Mouse (Mus musculus) mesoderm, embryonic 11.5 days (tissue): ENCODE results near the gene Gm21028.
"Not testable (repeated sequence)": the region's sequence is repeated elsewhere in the genome, so short reads cannot be mapped to it uniquely, and the experiment has no call there.

Experiments
- DNase-seq: peaks from one replicate; pipeline ENCODE4 v3.0.0-alpha.2; 2012; ENCODE audit warnings: low read depth, low spot score

Gene Gm21028

DNA sequence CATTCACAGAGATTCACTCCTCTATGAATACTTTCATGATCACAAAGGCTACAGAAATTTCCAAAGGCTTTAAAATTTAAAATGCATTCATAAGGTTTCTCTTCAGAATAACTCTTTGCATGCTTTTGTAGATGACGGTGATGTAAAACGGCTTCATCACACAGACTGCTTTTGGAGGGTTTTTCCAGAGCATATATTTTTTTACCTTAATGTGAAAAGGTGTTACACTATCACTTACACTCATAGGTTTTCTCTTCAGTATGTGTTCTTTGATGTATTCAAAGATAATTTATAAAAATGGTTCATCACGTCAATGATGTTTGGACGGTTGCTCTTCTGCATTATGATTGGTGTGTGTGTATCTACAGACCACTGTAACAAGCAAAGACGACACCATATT, at the start of gene Gm21028:
TSS of gene Gm21028 (minus strand) at position 101 of the 400 bp plus-strand sequence.
- DNase-seq = no peak

DNA sequence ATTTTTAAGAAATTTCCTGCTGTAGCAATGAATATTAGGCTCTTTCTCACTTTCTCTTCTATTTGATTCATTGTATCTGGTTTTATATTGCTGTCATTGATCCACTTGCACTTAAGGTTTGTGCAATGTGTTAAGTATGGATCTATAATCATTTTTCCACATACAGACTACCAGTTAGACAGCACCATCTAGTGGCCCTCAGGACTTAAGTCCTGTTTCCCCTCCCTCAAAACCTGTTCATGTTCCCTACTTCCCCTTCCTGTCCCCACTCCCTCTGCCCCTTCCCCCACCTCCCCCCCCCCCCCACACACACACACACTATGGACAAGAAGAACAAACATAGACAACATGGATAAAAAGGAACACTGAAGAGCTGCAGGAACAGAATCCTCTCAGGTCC, 17.3 kb upstream of the Gm21028 start:
- DNase-seq = not testable (repeated sequence)

DNA sequence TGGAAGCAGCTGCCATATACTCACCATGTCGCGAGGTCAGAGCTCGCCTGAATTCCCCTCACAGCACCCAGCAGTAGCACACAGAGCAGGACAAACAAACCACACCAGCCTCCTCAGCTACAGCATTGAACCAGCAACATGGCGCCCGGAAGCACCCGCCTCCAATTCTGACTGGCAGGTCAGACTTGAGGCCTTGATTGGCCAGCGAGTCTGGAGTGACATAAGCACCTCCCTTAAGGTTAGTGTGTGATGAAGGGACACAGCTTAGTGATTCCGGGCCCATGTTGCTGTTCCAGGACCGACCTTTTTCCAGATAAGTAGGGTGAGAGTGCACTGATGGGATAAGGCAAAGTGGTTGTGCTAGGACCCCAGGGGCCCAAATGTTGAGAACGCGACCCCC, 14.0 kb upstream of the Gm21028 start, which contains the start of gene Zfp977:
TSS of gene Zfp977 (minus strand) at position 135 of the 400 bp plus-strand sequence.
- not testable (repeated sequence) for DNase-seq

DNA sequence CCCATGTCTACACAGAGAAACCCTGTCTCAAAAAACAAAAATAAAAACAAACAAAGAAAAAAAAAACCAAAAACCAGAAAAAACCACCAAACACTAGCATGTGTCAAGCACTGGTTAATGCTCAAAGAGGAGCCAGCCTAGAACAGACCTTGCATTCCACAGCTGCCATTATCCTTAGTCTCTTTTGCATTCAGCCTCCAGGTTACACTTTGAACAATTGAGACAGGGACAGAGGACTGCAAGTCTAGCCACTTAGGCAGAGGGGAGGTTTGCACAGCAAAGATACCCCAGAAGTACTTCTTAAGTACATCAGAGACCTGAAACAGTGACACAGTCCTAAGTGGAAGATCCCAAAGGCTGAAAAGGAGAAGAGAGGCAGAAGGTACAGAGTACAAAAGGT, 12.9 kb upstream of the Gm21028 start:
- not testable (repeated sequence) for DNase-seq

DNA sequence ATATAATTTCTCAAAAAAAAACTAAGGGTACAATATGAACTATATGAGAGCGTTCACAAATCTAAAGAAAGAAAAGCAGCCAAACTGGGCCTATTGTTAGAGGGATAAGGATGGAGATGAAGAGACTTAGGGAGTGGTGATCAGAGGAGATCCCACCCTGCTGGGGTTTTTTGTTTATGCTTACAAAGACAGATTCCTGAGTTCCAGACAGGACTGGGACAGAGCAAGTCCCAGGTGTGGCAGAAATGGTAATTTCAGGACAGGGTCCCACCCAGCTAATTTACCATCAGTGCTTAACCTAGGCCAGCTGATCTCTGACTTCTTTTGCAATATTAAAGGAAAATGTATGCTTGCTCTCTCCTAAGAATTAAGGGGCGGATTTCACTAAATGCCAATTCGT, 26.6 kb downstream of the Gm21028 start:
- no peak for DNase-seq
